Mouse (Mus musculus) neutrophil, adult 5-6 weeks (primary cell): ENCODE measurements around the gene Insrr. TPM values are rescaled to one million over a fixed set of nuclear protein-coding genes. Genes with fewer than 3 reads are reported as not detected.

Experiments used
- ATAC-seq: fragments of 151-379, 151-347 bp; 2 replicates; pipeline ENCODE4 v1.8.0; 2017; ENCODE audit warnings: mild to moderate bottlenecking, moderate TSS enrichment; ENCODE audit not compliant: insufficient number of reproducible peaks, poor library complexity, low FRiP score, severe bottlenecking; ENCODE audit errors: extremely low read depth
- total RNA-seq: library from RNA; stranded (forward); fragments of 200-1000 nt; gene quantifications from 2 replicates; pipeline ENCODE4 v1.2.3, GENCODE M21; 2017

The Insrr gene
- total RNA-seq, result not detected in 2 replicates

DNA sequence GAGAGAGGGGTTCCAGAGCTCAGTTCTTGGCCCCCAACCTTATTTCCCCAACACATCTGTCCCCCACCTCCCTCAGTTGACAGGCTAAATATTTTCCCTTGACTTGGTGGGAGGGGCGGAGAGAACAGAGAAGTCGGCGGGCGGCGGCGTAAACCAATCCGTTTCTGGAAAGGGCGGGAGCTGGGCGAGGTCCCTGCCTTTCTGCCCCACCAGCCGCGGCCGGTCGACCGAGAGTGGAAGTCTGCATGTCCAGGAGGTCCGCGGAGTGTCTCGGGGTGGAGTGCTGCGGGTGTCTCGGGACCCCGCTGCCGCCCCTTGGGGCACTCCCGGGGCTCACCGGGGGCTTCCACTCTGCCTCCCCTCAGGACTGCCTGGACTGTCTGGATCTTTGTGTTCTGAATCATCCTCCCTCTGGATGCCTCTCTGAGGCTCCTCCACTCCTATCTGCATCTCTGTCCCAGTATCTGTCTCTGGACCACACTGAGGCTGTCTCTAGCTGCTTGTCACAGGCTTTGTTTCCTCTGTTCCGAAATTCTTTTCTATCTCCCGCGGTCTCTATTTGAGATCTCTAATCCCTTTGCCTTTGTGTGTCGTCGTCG is at the start of gene Insrr:
Insrr (plus strand) TSS at position 216 of the 599 bp plus-strand sequence.
- ATAC-seq, result no peak

DNA sequence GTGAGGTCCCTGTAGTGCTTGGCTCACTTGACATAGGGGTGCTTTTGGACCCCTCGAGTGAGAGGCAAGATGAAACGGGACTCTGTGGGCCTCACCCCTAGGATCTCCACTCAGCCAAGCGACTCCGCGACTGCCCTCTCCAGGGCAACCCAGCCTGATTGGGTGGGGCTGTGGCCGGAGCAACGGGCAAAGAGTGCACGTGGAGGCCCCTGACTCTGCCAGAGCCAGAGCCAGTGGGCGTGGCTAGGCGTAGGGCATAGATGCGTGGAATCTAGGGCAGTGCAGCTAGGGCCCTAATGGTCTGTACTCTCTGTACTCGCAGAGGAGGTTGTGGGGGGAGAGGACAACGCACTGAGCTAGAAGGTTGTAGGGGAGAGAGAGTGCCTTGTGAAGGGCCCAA is 48.3 kb upstream of the Insrr start, which contains the start of gene Lrrc71:
Lrrc71 (minus strand) TSS at position 195 of the 400 bp plus-strand sequence.
- ATAC-seq, result no peak

DNA sequence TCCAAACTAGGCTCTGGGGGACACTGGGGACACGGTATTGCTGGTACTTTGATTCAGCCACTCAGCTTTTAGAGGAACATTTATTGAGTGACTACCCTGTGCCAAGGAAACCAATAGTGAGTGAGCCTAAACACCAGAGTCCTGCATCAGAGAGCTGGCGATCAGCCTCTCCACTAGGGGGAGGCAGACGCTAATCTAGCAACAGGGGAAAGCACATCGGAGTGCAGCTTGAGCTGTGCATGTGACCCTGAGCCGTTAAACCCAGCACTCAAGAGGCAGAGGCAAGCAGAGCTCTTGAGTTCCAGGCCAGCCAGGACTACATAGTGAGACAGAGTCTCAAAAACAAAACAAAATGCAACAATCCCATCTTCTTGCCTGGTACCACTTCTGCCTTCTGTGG is 47.7 kb upstream of the Insrr start:
- peak; percentile 24; the same call in 1 of the 2 replicates for ATAC-seq

DNA sequence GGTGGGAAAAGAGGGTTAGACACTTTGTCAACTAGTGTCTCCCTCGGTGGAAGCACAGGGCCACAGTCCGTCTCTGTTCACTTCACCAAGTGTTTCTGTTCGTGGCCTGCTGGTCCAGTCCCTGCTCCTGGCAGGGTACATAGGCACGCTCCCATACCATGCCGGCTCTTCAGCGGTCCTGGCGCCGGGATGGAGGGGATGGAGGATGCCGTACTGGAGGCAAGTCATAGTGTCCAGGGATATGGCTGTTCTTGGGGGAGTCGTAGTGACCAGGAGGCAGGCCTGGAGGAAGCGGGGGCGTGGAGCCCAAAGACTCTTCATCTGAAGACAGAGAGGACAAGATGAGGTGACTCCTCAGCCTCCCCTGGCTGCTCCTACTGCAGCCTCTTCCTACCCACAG is 46.8 kb upstream of the Insrr start:
- no peak for ATAC-seq

DNA sequence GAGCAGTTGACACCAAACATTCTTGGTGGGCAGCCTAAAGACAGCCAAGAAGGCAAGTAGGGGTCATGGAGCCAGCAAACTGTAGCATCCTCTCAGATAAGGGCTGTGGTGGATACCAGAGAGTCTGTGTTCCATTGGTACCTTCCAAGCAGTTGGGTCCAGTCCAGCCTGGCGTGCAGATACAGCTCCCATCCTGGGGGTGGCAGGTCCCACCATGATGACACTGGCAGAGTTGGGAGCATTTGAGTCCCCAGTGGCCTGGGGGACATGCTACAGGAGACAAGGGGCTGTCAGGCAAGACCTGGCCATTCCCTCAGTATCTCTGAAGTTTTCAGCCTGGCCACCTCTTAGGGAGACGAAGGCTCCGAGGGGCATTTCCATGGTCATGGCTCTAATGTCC is 44.2 kb upstream of the Insrr start:
- ATAC-seq, result no peak

DNA sequence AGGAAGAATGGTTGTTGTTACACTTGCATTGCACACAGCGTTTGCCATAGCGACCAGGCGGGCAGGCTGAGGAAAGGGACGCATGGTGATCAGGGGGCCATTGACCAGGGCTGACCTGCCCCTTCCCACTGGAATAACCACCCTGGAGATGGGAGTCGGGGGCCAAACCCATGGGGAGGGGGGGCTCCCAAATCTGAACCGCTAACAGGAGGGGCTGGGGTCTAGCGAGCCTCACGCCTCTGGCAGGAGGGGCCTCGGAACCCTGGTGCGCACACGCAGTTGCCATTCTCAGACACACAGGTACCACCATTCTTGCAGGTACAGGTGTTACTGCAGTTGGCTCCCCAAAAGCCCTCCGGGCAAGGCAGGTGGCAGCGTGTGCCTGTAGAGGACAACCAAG is 42.9 kb upstream of the Insrr start:
- no peak for ATAC-seq

DNA sequence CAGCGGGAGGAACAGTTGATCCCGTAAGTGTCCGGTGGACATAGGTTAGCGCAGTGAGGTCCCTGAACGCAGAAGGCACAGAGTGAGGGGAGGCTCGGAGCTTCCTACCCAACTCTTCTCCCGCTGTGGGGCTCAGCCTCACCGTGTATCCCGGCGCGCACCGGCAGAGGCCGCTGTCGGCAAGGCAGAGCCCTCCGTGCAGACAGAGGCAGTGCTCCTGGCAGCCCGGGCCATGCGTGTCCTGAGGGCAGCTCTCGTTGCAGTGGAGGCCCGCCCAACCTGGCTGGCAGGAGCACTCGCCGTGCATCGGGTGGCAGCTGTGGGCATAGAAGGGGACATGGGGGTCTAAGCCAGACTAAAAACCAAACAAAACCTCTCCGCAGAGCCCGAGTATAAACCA is 40.8 kb upstream of the Insrr start:
- ATAC-seq, result peak; percentile 51

DNA sequence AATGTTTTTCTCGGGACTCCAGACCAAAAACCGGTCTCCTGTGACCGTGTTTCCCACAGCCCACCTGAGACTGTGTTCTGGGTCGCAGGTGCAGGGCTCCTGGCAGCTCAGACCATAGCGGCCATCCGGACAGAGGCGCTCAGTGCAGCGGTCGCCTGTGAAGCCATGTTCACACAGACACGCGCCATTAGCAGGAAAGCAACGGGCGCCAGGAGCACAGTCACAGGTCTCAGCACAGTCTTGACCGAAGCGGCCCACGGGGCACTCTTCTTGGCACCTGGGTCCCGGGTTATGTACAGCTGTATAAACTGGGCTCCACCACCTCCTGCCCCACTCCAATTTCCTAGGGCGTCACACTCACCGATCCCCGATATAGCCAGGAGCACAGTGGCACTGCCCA is 40.3 kb upstream of the Insrr start:
- ATAC-seq, result no peak

DNA sequence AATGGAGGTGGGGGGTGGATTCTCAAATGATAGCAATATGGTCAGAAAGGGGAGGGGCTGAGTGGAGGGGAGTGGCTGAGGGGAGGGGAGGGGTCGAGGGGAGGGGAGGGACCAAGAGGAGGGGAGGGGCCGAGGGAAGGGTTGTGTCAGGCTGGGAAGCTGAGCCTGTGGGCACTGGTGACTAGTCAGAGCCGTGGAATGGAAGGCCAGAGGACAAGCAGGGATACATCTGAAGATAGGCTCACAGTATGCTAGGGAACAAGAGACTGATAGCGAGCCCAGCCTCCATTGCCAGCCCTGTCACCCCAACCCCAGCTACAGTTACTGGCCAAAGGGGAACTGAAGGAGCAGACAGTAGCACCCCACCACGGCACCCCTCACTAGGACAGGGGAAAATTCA is 38.1 kb upstream of the Insrr start:
- no peak for ATAC-seq

DNA sequence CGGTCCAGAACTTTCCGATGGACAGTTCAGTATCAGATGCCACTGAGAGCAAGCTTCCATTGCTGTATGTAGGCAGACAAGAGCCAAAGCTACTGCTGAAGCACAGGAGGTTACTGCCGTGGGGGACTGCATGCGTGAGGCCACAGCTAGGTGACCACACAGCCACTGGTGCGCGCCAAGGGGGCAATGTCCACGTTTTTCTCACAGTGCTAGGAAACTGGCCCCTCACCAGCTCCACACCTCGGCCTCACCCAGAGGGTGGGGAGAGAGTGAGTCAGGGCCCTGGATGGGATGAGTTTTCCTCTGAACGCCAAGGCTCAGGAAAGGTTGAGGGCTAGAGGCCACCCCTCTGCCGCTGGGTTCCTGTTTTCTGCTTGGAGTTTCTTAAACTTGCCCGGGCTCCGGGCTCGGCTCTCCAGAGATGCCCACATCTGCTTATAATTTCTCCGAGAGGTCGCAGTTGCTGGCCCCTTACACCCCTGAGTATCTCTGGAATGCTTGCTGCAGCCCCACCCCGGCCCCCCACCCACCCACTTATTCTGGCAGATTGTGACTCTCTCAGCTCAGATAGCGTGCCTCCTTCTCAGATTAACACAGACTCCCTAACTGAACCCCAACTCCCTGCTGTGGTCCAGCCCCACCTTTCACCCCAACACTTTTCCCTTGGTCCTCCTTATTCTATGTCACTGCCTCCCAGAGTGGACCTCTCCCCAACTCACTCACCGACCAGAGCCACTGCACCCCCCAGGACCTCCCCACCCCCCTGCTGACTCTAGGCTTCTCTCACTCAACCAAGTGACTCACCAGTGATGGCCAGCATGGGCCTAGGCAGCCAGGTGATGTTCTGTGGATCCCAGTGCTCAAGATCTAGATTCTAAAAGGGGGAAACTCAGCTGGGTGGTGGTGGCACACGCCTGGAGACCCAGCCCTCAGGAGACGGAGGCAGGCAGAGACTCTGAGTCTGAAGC is 35.1 kb upstream of the Insrr start:
- ATAC-seq, result no peak

DNA sequence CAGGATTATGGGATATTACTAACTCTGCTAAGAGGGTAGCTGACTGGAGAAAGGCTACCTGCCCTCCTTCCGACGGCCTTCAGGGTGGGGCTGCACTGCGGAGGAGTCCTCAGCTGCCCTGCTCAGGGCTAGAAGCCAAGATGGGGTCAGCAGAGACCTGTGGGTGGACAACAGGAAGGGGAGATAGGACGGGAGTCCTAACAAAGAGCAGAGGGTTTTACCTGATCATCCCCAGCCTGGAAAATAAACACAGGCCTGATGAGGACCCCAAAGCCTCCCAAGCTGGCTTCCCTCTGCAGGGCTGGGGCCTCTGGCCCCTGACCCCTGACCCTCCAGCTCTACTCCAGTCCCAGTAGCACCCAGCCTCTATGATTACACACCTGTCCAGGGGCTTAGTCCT is 33.5 kb upstream of the Insrr start:
- ATAC-seq, result no peak

DNA sequence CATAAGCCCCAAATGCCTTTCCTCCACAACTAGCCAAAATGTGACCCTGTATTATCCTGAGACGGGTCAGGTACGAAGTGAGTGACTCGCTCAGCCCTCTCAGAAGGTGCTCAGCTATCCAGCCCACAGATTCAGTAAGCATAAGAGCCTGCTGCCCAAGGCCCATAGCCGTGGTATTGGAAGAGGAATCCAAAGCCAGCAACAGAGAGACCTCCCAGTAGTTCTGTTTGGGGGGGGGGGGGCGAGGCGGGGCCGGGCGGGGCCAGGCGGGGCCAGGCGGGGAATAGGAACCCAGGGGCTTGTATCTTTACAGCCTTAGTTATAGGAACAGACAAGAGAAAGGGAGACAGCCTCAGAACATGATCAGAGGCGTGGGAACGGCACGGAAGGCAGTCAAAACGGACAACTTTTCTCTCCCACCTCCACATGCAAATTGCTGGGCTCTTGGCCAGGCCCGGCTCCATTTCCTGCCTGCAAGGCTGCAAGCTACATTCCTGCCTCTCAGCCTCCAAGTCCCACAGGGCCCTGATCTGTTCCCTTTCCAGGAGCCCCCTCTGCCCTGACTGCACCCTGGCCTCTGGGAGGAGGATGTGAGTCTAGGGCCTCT is 33.0 kb upstream of the Insrr start:
- ATAC-seq, result no peak

DNA sequence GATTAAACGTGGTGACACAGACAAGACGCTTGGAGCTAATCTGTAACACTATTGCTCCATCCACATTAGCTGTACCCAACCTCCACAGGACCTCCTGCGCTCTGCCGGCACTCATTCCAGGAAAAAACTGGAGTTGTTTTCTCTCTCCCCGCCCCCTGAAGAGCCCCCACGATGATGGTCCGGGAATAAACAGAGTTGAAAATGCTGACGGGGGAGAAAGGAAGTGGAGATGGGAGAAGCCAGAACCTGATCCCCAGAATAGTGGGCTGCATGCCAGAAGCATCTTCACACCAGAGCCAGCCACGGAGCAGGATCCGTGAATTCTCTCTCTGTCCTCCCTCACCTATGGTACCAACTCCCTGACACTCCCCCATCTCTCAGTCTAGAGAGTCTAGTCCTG is 32.2 kb upstream of the Insrr start:
- no peak for ATAC-seq

DNA sequence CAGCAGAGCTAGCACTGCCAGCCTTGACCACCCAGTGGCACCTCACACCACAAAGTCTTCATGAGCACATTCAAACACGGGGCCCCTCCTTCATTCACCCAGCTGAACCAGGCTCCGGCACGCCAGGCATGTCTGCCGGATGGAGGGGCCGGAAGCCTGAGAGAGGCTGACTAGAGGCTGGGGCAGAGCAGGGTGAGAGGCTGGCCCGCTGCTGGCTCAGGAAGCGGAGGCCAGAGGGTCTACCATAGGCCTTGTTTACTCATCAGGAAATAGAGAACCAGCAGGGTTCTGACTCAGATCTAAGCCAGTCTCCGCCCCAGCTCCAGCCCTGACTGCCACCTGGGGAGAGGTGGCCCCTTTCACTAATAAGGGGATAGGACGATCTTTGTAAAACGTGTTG is 31.7 kb upstream of the Insrr start:
- ATAC-seq, result peak; percentile 75

DNA sequence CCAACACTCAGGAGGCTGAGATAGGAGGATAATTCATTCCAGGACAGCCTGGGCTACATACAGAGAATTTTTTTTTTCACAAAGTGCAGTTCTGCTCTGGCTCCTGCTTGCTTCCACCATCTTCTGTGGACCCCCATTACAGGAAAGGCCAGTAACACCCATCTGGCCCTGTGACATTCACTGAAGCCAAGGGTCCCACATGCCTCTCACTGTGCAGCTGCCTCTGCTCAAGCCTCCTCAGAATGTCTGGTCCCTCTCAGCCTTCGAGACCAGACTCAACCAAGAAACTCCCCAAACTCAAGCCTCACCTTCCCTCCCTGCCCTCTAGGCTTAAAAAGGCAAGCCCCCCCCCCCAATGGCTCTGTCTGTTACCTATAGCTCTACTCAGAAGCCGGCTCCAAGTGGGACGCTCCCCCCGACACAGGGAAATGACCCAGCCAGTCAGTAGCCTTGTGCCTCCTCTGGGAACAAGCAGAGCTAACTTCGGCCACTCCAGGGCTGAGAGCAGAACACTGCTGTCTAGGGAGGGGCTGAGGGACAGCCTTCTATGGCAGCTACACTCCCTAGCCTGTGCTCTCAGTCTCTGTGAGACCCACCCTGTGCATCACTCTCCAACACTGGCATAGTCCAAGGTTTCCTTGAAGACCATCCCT is 31.0 kb upstream of the Insrr start:
- ATAC-seq, result no peak

DNA sequence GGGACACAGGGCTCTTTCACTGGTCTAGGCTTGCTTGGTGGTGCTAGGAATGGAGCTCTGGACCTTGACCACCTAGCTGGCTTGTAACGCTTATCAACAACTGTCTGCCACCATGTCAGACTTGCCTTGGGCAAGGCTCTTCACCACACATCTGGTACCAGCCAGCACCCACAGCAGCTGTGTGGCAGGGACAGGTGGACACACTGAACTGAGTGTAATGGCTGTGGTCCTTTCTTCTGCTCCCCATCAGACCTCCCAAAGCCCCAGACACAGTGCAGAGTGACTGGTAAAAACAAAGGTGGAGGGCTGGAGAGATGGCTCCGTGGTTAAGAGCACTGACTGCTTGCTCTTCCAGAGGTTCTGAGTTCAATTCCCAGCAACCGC is 30.5 kb upstream of the Insrr start:
- no peak for ATAC-seq

DNA sequence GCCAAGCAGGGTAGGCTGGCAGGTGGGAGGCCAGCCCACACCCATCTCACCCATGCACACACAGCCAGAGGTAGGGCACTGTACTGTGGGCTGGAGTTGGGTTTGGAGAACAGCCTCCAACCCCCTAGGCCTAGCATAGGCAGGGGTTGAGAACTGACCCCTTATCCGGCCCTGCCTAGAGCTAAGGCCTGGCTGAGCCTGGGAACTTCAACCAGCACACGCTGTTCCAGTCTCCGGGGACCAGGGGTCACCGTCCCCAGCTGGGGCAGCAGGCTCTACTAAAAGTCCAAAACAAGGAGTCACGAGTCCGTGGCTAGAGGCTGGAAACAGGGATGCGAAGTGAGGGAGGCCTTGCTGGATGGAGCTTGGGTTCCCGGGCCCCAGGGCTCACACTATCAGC is 29.0 kb upstream of the Insrr start:
- no peak for ATAC-seq

DNA sequence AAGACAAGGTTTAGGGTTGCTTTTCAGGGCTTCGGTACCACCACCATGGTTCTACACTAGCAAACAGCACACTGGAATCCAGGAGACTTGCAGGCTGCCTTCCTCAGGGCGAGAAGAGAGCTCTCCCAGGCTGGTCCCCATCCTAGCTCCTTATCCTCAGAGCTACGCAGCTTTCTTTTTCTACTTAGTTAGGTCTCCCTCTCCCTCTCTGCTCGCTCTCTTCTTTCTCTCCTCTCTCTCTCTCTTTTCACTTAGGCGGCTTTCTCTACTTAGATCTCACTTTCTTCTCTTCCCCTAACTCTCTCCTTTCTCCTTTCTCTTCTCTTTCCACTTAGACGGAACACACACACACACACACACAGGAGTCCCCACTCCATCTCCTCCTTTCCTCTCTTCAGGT is 28.3 kb upstream of the Insrr start:
- ATAC-seq, result no peak

DNA sequence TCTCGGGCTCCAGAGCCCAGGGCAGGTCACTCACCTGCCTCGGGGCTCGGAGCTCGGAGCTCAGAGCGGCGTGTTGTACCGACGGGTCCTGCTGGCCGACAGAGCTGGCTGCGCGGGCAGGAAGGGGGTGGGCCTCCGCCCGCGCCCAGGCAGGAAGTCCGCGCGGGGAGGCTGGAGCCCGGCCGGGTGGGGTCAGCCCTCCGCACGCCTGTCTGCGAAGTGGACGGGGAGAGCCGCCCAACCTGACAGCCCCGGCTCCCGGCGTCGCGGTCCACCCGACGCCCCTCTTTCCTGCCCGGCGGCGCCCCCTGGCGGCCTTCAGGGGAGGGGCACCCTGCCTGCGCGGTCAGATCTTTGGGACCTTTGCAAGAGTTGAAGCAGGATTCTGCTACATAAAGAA is 27.9 kb upstream of the Insrr start:
- no peak for ATAC-seq

DNA sequence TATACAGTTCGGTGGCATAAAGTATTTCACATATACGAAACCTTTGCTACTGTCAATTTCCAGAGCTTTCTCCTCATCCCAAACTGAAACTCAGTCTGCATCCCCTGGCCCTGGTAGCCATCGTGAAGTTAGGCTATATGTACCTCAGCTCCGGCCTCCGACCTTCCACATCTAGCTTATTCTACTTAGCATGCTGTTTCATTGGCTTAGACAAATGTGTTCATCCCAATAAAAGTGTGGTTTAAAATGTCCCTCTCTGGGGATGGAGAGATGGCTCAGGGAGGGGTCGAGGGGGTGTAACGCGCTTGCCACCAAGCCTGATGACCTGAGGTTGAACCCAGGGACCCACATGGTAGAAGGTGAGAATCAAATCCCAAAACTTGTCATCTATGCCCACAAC is 27.2 kb upstream of the Insrr start:
- ATAC-seq, result no peak
